Mouse (Mus musculus) liver, adult 2 months (tissue): ENCODE data around the gene Zdhhc6. TPM values are rescaled to one million over a fixed set of nuclear protein-coding genes. Genes with fewer than 3 reads are reported as not detected.

ENCODE experiments used
- DNase-seq: peaks from one replicate; pipeline ENCODE4 v3.0.0-alpha.2; 2011; ENCODE audit warnings: low read depth, low spot score; ENCODE audit errors: extremely low read depth
- H3K27ac ChIP-seq: fragments of 200-500 bp; replicated peaks from 2 replicates; pipeline ENCODE4 v1.5.1; 2012; ENCODE audit warnings: low read depth, mild to moderate bottlenecking, control low read depth, inconsistent platforms, low read length; ENCODE audit not compliant: insufficient read depth
- H3K27me3 ChIP-seq: fragments of 200-500 bp; 2 replicates; pipeline ENCODE4 v1.6.1; 2012; ENCODE audit warnings: mild to moderate bottlenecking, moderate library complexity, low read length, inconsistent platforms; ENCODE audit not compliant: control insufficient read depth, insufficient read depth
- H3K36me3 ChIP-seq: fragments of 200-500 bp; 2 replicates; pipeline ENCODE4 v1.6.1; 2012; ENCODE audit warnings: low read length, inconsistent platforms; ENCODE audit not compliant: control insufficient read depth, insufficient read depth
- H3K4me1 ChIP-seq: fragments of 200-500 bp; 2 replicates; pipeline ENCODE4 v1.6.1; 2011; ENCODE audit warnings: low read length; ENCODE audit not compliant: control insufficient read depth, insufficient read depth
- H3K4me3 ChIP-seq: fragments of 200-500 bp; 2 replicates; pipeline ENCODE4 v1.5.1; 2011; ENCODE audit warnings: low read depth, mild to moderate bottlenecking, control low read depth, low read length, moderate library complexity; ENCODE audit not compliant: insufficient read depth
- H3K79me2 ChIP-seq: fragments of 200-500 bp; 2 replicates; pipeline ENCODE4 v1.6.1; 2012; ENCODE audit warnings: inconsistent platforms, mild to moderate bottlenecking, low read length, moderate library complexity; ENCODE audit not compliant: control insufficient read depth, insufficient read depth
- H3K9ac ChIP-seq: fragments of 200-500 bp; 2 replicates; pipeline ENCODE4 v1.6.1; 2012; ENCODE audit warnings: low read depth, mild to moderate bottlenecking, control low read depth, inconsistent platforms, low read length
- CTCF ChIP-seq: fragments of 200-500 bp; IDR thresholded peaks from 2 replicates; pipeline ENCODE4 v1.5.1; 2011; ENCODE audit warnings: low read depth, low read length, control low read depth
- POLR2A ChIP-seq: fragments of 200-500 bp; IDR thresholded peaks from 2 replicates; pipeline ENCODE4 v1.6.1; 2011; ENCODE audit warnings: low read length, control low read depth; ENCODE audit not compliant: insufficient read depth; ENCODE audit errors: extremely low read depth
- WGBS: fragments of 180-500 bp; shearing (Covaris S2); methylation state at CpG from one replicate; pipeline ENCODE4 v1.1.7; 2018; 5-methylcytosine and 5-hydroxymethylcytosine counted together
- polyA plus RNA-seq: library from polyadenylated mRNA; depleted of rRNA; stranded (reverse); fragments of >200 nt; gene quantifications from 2 replicates; pipeline ENCODE4 v1.2.3, GENCODE M21; 2012; rRNA removed
- total RNA-seq: library from RNA; depleted of rRNA; stranded (reverse); fragments of >200 nt; gene quantifications from 2 replicates; pipeline ENCODE4 v1.2.3, GENCODE M21; 2014; rRNA removed

Zdhhc6 gene
- total and polyA plus RNA-seq, 2 experiments, result 19.5 to 60.1 TPM

DNA sequence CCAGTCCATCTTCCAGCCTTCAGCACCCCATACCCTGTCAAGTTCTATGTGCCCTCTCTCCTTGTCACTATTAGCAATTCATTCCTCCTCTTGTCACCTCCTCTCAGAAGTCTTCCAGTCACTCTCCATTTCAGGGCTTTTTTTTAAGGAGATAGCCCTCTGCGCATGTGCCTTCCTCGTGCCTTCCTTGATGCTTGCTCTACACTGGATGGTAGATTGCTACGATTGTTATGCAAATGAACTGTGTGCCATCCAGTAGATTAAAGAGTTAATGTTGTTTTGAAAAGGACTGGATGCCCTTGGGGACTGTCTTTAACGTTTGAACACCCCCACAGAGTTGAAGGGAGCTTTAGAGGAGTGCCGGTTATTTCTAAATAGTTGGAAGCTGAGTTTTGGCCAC lies 89.2 kb downstream of the Zdhhc6 start:
- H3K4me3 ChIP-seq, result no peak overlapping the region
- WGBS, result 74% methylated on average over 5 of the region's 5 CpGs
- H3K79me2 ChIP-seq, result no peaks in the 10 kb centered on the region
- no peak overlapping the region for H3K27ac ChIP-seq
- H3K4me1 ChIP-seq, result peaks cover 2% of the 10 kb centered on the region; the same call in 1 of the 2 replicates
- no peak overlapping the region for H3K9ac ChIP-seq
- DNase-seq, result no peak
- H3K27me3 ChIP-seq, result no peaks in the 10 kb centered on the region
- no peak for TF ChIP-seq POLR2A
- TF ChIP-seq CTCF, result no peak
- H3K36me3 ChIP-seq, result no peaks in the 10 kb centered on the region

- DNase-seq, result no peak
- H3K27me3 ChIP-seq, result no peaks in the 10 kb centered on the region
- H3K36me3 ChIP-seq, result no peaks in the 10 kb centered on the region
- H3K4me3 ChIP-seq, result no peak overlapping the region
- H3K9ac ChIP-seq, result no peak overlapping the region
- WGBS, result 92% methylated on average over 9 of the region's 9 CpGs
- no peaks in the 10 kb centered on the region for H3K79me2 ChIP-seq
- TF ChIP-seq POLR2A, result no peak
- no peak for TF ChIP-seq CTCF
- H3K4me1 ChIP-seq, result no peaks in the 10 kb centered on the region
- no peak overlapping the region for H3K27ac ChIP-seq
Observed at GRCm38 (mm10) chr19:55222268-55222667, 93.6 kb downstream of the Zdhhc6 start.

Other genes starting within 250 kb of the Zdhhc6 start
- 261 and 274 TPM in 2 replicates for gene Gpam, start 188.8 kb downstream of the Zdhhc6 start, total RNA-seq
- gene Gpam, start 188.8 kb downstream of the Zdhhc6 start, polyA plus RNA-seq, result 90.2 and 102 TPM in 2 replicates
- 0.18 and 0.20 TPM in 2 replicates for gene Tectb, start 135.3 kb downstream of the Zdhhc6 start, total RNA-seq
- 0.07 TPM in 1 of 2 replicates, not detected in the other for gene Tectb, start 135.3 kb downstream of the Zdhhc6 start, polyA plus RNA-seq
- not detected in 2 replicates for gene Gucy2g, start 74.8 kb downstream of the Zdhhc6 start, total RNA-seq
- 0.04 TPM in 2 replicates for gene Gucy2g, start 74.8 kb downstream of the Zdhhc6 start, polyA plus RNA-seq
- 1,037 and 1,190 TPM in 2 replicates for gene Acsl5, start 64.1 kb downstream of the Zdhhc6 start, total RNA-seq
- 206 and 249 TPM in 2 replicates for gene Acsl5, start 64.1 kb downstream of the Zdhhc6 start, polyA plus RNA-seq
- 12.7 and 14.8 TPM in 2 replicates for gene Vti1a, start 263 bp upstream of the Zdhhc6 start, total RNA-seq
- gene Vti1a, start 263 bp upstream of the Zdhhc6 start, polyA plus RNA-seq, result 5.2 and 6.1 TPM in 2 replicates